Mouse (Mus musculus) duodenum, adult 2 months (tissue): ENCODE results near the gene Creld1. TPM values are rescaled to one million over a fixed set of nuclear protein-coding genes. Genes with fewer than 3 reads are reported as not detected.

Experiments
- polyA plus RNA-seq: library from polyadenylated mRNA; depleted of rRNA; stranded (reverse); fragments of >200 nt; gene quantifications from 2 replicates; pipeline ENCODE4 v1.2.3, GENCODE M21; 2012; ENCODE audit warnings: low replicate concordance; rRNA removed

The Creld1 gene
- 7.6 and 8.4 TPM in 2 replicates for polyA plus RNA-seq

GRCm38 (mm10) chr6:113483100-113483615, at the start of gene Creld1:
Gene Creld1 (plus strand): TSS chr6:113483297.

GRCm38 (mm10) chr6:113435664-113436205, 47.4 kb upstream of the Creld1 start, which contains the start of gene Cidec:
Gene Cidec (minus strand): TSS chr6:113435760.

GRCm38 (mm10) chr6:113442442-113443090, 40.5 kb upstream of the Creld1 start, which contains the start of gene Jagn1:
Gene Jagn1 (plus strand): TSS chr6:113442569.

GRCm38 (mm10) chr6:113457952-113458534, 25.1 kb upstream of the Creld1 start, which contains the start of gene Il17re:
Gene Il17re (plus strand): TSS chr6:113458484.

GRCm38 (mm10) chr6:113471297-113471936, 11.7 kb upstream of the Creld1 start, which contains the start of gene Il17rc:
Gene Il17rc (plus strand): TSS chr6:113471427.

GRCm38 (mm10) chr6:113501388-113502084, 18.4 kb downstream of the Creld1 start, which contains the start of gene Prrt3:
Gene Prrt3 (minus strand): TSS chr6:113501931.

GRCm38 (mm10) chr6:113530932-113531839, 48.1 kb downstream of the Creld1 start, which contains the start of the genes Emc3 and Fancd2:
Gene Emc3 (minus strand): TSS chr6:113531652.
Gene Fancd2 (plus strand): TSS chr6:113531682.

Other genes starting within 250 kb of the Creld1 start
- 47.0 and 65.2 TPM in 2 replicates for gene Mtmr14, start 245.5 kb upstream of the Creld1 start, polyA plus RNA-seq
- gene Cpne9, start 201.0 kb upstream of the Creld1 start, polyA plus RNA-seq, result not detected in 2 replicates
- gene Brpf1, start 176.2 kb upstream of the Creld1 start, polyA plus RNA-seq, result 6.7 and 11.1 TPM in 2 replicates
- 8.0 and 11.7 TPM in 2 replicates for gene Ogg1, start 156.3 kb upstream of the Creld1 start, polyA plus RNA-seq
- 18.2 and 19.5 TPM in 2 replicates for gene Camk1, start 139.3 kb upstream of the Creld1 start, polyA plus RNA-seq
- 15.6 and 22.6 TPM in 2 replicates for gene Tada3, start 105.4 kb upstream of the Creld1 start, polyA plus RNA-seq
- gene Arpc4, start 105.2 kb upstream of the Creld1 start, polyA plus RNA-seq, result 67.3 and 119 TPM in 2 replicates
- 8.6 and 11.1 TPM in 2 replicates for gene Ttll3, start 94.0 kb upstream of the Creld1 start, polyA plus RNA-seq
- gene Rpusd3, start 64.0 kb upstream of the Creld1 start, polyA plus RNA-seq, result 84.5 and 129 TPM in 2 replicates
- 128 and 320 TPM in 2 replicates for gene Cidec, start 47.5 kb upstream of the Creld1 start, polyA plus RNA-seq
- 30.9 and 44.6 TPM in 2 replicates for gene Jagn1, start 40.7 kb upstream of the Creld1 start, polyA plus RNA-seq
- gene Il17re, start 24.8 kb upstream of the Creld1 start, polyA plus RNA-seq, result 4.0 and 14.6 TPM in 2 replicates
- 244 and 628 TPM in 2 replicates for gene Il17rc, start 11.9 kb upstream of the Creld1 start, polyA plus RNA-seq
- 0.04 and 0.15 TPM in 2 replicates for gene Prrt3, start 18.6 kb downstream of the Creld1 start, polyA plus RNA-seq
- 18.4 and 21.6 TPM in 2 replicates for gene Emc3, start 48.4 kb downstream of the Creld1 start, polyA plus RNA-seq
- 0.89 and 1.6 TPM in 2 replicates for gene Fancd2, start 48.4 kb downstream of the Creld1 start, polyA plus RNA-seq
- gene Fancd2os, start 117.4 kb downstream of the Creld1 start, polyA plus RNA-seq, result not detected in 2 replicates
- gene Brk1, start 121.5 kb downstream of the Creld1 start, polyA plus RNA-seq, result 67.1 and 90.7 TPM in 2 replicates
- 5.1 and 7.9 TPM in 2 replicates for gene Vhl, start 140.7 kb downstream of the Creld1 start, polyA plus RNA-seq
- gene Irak2, start 155.2 kb downstream of the Creld1 start, polyA plus RNA-seq, result 40.6 and 58.1 TPM in 2 replicates
- gene Tatdn2, start 213.8 kb downstream of the Creld1 start, polyA plus RNA-seq, result 13.8 and 16.6 TPM in 2 replicates
- gene Ghrl, start 236.6 kb downstream of the Creld1 start, polyA plus RNA-seq, result 31.2 and 52.7 TPM in 2 replicates